Mouse (Mus musculus) hindbrain, embryonic 11.5 days (tissue): ENCODE measurements at regions not wholly inside any gene's neighbourhood (a gene's known extent, or its start where the extent isn't known, plus 50 kb on each side); places are given as distances from the start of the nearest gene placed in this dataset.

Source experiments
- ATAC-seq: fragments of 200-750 bp; cut with Nextera tagmentation; 2 replicates; pipeline ENCODE4 v1.8.0; 2017; ENCODE audit warnings: mild to moderate bottlenecking, moderate TSS enrichment, moderate library complexity; ENCODE audit not compliant: low FRiP score
- DNase-seq: peaks from one replicate; pipeline ENCODE4 v3.0.0-alpha.2; 2015; ENCODE audit warnings: low spot score
- H3K27ac ChIP-seq: fragments of 300-500 bp; sonication (generic); 2 replicates; pipeline ENCODE4 v1.5.1; 2014; ENCODE audit warnings: mild to moderate bottlenecking, low read depth, low read length
- H3K27me3 ChIP-seq: fragments of 300-500 bp; sonication (generic); 2 replicates; pipeline ENCODE4 v1.6.1; 2014; ENCODE audit warnings: mild to moderate bottlenecking, low read length, moderate library complexity, mixed read lengths; ENCODE audit not compliant: control insufficient read depth, insufficient read depth
- H3K36me3 ChIP-seq: fragments of 300-500 bp; sonication (generic); 2 replicates; pipeline ENCODE4 v1.6.1; 2014; ENCODE audit warnings: mild to moderate bottlenecking, low read length, moderate library complexity, mixed read lengths; ENCODE audit not compliant: control insufficient read depth, insufficient read depth
- H3K4me1 ChIP-seq: fragments of 300-500 bp; sonication (generic); replicated peaks from 2 replicates; pipeline ENCODE4 v1.6.1; 2014; ENCODE audit warnings: low read length, mixed read lengths; ENCODE audit not compliant: control insufficient read depth, insufficient read depth
- H3K4me2 ChIP-seq: fragments of 300-500 bp; sonication (generic); replicated peaks from 2 replicates; pipeline ENCODE4 v1.6.1; 2014; ENCODE audit warnings: mild to moderate bottlenecking, low read depth, low read length
- H3K4me3 ChIP-seq: fragments of 300-500 bp; sonication (generic); 2 replicates; pipeline ENCODE4 v1.5.1; 2014; ENCODE audit warnings: low read depth, low read length
- H3K9ac ChIP-seq: fragments of 300-500 bp; sonication (generic); 2 replicates; pipeline ENCODE4 v1.6.1; 2014; ENCODE audit warnings: low read depth, low read length
- H3K9me3 ChIP-seq: fragments of 300-500 bp; sonication (generic); 2 replicates; pipeline ENCODE4 v1.6.1; 2016; ENCODE audit warnings: low read length; ENCODE audit not compliant: control insufficient read depth
- WGBS: fragments of 180-500 bp; shearing (Covaris S2); extraction: QIAGEN DNeasy Blood & Tissue Kit; methylation state at CpG from one replicate; pipeline ENCODE4 v1.1.7; 2014; 5-methylcytosine and 5-hydroxymethylcytosine counted together

DNA sequence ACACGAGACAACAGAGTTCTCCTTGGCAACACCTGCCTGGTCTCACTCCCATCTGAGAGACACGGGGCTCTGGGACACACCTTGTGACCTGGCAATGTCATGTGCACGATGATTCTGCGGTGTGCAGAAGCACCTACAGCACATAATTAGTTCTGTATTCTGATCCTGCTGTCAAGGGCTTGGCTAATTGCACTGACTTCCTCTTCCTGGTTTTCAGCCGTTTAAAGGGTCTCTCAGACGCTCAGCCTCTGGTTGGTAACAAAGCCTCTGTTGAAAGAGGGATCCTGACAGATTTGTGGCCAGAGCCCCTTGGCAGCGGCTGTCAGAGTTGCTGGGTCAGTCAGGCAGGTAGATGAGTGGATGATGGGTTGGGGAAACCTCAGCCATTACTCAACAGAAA is 61.9 kb upstream of the Habp2 start:
- no peak overlapping the region for H3K9ac ChIP-seq
- DNase-seq (no peak), ATAC-seq (no peak)
- no peaks in the 10 kb centered on the region for H3K36me3 ChIP-seq
- H3K4me2 ChIP-seq = no peak overlapping the region
- H3K4me3 ChIP-seq = no peak overlapping the region
- no peaks in the 10 kb centered on the region for H3K27me3 ChIP-seq
- H3K27ac ChIP-seq = no peak overlapping the region
- WGBS = 53% methylated on average over 7 of the region's 7 CpGs
- H3K4me1 ChIP-seq = no peaks in the 10 kb centered on the region
- H3K9me3 ChIP-seq = no peaks in the 10 kb centered on the region

GRCm38 (mm10) chr19:56225518-56225917 is 61.4 kb upstream of the Habp2 start:
- Histone ChIP-seq H3K4me3 (no peak overlapping the region), H3K9me3 (no peaks in the 10 kb centered on the region), H3K27me3 (no peaks in the 10 kb centered on the region), H3K9ac (no peak overlapping the region), H3K4me2 (no peak overlapping the region), H3K27ac (no peak overlapping the region), H3K36me3 (no peaks in the 10 kb centered on the region), H3K4me1 (no peaks in the 10 kb centered on the region)
- DNase-seq = no peak
- WGBS = 85% methylated on average over 3 of the region's 3 CpGs
- no peak for ATAC-seq

DNA sequence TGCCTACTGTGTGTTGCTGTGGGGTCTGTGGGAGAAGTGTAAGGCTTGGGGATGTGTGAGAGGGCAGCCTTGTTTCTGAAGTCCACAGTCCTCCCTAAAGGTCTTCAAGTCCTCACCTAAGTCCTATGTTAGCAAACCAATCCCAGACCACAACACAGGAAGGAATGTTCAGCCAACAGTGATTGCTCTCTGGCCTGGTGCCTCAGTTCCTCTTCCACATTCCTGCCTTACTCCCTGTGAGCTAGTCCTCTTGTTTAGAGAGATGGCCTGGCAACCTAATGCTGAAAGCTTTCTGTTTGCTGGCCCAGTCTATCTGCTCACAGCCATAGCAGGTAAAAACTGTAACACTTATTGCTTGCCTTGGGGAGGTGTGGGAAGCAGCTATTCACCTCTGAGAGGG is 58.4 kb upstream of the Habp2 start:
- H3K27ac ChIP-seq = no peak overlapping the region
- no peak overlapping the region for H3K4me2 ChIP-seq
- no peak for DNase-seq
- no peaks in the 10 kb centered on the region for H3K27me3 ChIP-seq
- H3K4me3 ChIP-seq = no peak overlapping the region
- ATAC-seq = no peak
- no peaks in the 10 kb centered on the region for H3K4me1 ChIP-seq
- no peak overlapping the region for H3K9ac ChIP-seq
- no peaks in the 10 kb centered on the region for H3K36me3 ChIP-seq
- H3K9me3 ChIP-seq = no peaks in the 10 kb centered on the region

GRCm38 (mm10) chr19:56231430-56231829 is 55.5 kb upstream of the Habp2 start:
- H3K27ac ChIP-seq = no peak overlapping the region
- DNase-seq (no peak), ATAC-seq (no peak)
- no peaks in the 10 kb centered on the region for H3K4me1 ChIP-seq
- no peak overlapping the region for H3K9ac ChIP-seq
- no peaks in the 10 kb centered on the region for H3K36me3 ChIP-seq
- 68% methylated on average over 8 of the region's 8 CpGs for WGBS
- no peaks in the 10 kb centered on the region for H3K9me3 ChIP-seq
- no peak overlapping the region for H3K4me2 ChIP-seq
- H3K4me3 ChIP-seq = no peak overlapping the region
- no peaks in the 10 kb centered on the region for H3K27me3 ChIP-seq

DNA sequence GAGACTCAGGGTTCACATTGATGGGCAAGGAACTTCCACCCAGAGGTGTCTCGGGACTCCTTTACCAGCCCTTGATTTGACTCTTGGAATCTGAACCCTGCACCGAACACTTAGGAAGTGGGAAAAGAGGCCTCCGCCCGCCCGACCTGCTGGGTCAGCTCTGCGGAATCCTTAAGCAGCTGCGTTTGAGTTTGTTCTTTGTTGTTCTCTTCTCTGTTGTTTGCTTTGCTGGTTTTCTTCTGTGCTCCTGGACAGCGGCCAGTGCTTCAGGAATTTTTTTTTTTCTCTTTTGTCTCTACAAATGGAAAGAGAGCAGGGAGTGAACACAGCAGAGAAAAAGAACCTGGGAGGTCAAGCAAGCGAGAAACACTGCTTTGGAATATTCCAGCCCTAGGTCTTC is 55.1 kb upstream of the Habp2 start:
- WGBS = 41% methylated on average over 9 of the region's 9 CpGs
- DNase-seq (no peak), ATAC-seq (no peak)
- H3K36me3 ChIP-seq = no peaks in the 10 kb centered on the region
- H3K4me3 ChIP-seq = no peak overlapping the region
- H3K27me3 ChIP-seq = no peaks in the 10 kb centered on the region
- H3K9ac ChIP-seq = no peak overlapping the region
- no peak overlapping the region; the same call in 1 of the 2 replicates for H3K27ac ChIP-seq
- no peaks in the 10 kb centered on the region for H3K9me3 ChIP-seq
- H3K4me1 ChIP-seq = no peaks in the 10 kb centered on the region
- no peak overlapping the region for H3K4me2 ChIP-seq

DNA sequence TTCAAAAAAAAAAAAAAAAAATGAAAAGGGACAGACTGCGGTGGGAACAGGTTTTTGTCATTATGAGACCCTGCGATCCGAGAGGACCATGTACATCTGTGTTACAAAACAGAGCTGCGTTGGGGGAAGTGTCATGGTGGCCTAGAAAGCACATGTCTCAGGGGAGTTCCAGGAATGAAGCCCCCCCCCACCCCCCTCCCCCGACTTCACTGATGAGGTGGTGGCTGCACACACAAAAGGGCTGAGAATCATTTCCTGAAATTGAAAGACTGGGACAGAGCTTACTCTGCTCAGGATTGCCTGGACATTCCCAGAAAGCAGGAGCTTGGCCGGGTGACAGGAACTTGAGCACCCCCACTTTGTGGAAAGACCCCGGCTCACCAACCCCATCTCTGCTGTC is 54.7 kb upstream of the Habp2 start:
- H3K9ac ChIP-seq = no peak overlapping the region
- no peaks in the 10 kb centered on the region for H3K27me3 ChIP-seq
- no peak overlapping the region; the same call in 1 of the 2 replicates for H3K27ac ChIP-seq
- H3K36me3 ChIP-seq = no peaks in the 10 kb centered on the region
- no peaks in the 10 kb centered on the region for H3K4me1 ChIP-seq
- 49% methylated on average over 7 of the region's 7 CpGs for WGBS
- no peak for DNase-seq
- no peak for ATAC-seq
- no peak overlapping the region for H3K4me2 ChIP-seq
- no peaks in the 10 kb centered on the region for H3K9me3 ChIP-seq
- H3K4me3 ChIP-seq = no peak overlapping the region

DNA sequence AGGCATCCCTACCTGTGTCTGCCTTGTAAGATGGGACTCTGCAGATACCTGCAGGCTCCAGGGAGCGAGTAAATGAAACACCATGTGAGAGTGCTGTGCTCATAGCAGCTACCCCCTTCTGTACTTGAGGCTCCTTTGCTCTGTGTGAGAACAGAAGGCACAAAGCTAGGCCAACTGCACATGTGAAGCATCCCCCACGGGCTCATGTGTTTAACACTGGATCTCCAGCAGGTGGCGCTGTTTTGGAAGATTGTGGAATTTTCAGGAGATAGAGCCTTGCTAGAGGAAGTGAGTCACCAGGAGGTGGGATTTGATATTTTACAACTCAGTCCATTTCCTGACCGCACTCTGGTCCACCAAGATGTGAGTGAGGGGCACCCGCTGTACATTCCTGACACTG is 54.0 kb upstream of the Habp2 start:
- Histone ChIP-seq H3K9ac (no peak overlapping the region), H3K27me3 (no peaks in the 10 kb centered on the region), H3K9me3 (no peaks in the 10 kb centered on the region), H3K4me1 (no peaks in the 10 kb centered on the region), H3K4me2 (no peak overlapping the region), H3K36me3 (no peaks in the 10 kb centered on the region), H3K4me3 (no peak overlapping the region), H3K27ac (no peak overlapping the region)
- WGBS = 97% methylated on average over 5 of the region's 5 CpGs
- no peak for DNase-seq
- ATAC-seq = no peak

DNA sequence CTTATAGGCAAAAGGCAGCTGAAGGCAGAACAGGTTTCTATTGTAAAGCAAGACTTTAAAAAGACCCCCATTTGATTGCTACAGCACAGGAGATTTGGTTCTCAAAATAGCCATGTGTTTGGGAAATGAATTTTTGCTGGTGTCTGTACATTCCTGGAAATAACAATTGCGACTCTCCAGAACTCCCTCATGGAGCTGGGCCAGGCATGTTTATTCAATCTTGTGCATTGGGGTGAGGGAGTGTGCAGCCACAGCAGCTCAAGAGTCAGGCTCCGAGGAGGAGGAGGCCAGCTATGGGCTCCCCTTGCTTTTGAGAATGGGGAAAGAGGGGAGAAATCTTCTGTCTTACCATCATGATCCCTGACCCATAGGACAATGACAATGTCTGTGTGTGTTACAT is 51.9 kb upstream of the Habp2 start:
- Histone ChIP-seq H3K4me3 (no peak overlapping the region), H3K9me3 (no peaks in the 10 kb centered on the region), H3K36me3 (no peaks in the 10 kb centered on the region), H3K9ac (no peak overlapping the region), H3K27ac (no peak overlapping the region), H3K4me2 (no peak overlapping the region), H3K27me3 (no peaks in the 10 kb centered on the region), H3K4me1 (no peaks in the 10 kb centered on the region)
- ATAC-seq = no peak
- no peak for DNase-seq
- 72% methylated on average over 2 of the region's 2 CpGs for WGBS
